Mouse (Mus musculus) midbrain, postnatal 0 days (tissue): ENCODE measurements at regions not wholly inside any gene's neighbourhood (a gene's known extent, or its start where the extent isn't known, plus 50 kb on each side); places are given as distances from the start of the nearest gene placed in this dataset.

Source experiments
- ATAC-seq: fragments of 200-750 bp; cut with Nextera tagmentation; 2 replicates; pipeline ENCODE4 v1.8.0; 2017; ENCODE audit warnings: moderate number of reproducible peaks, mild to moderate bottlenecking, moderate TSS enrichment, moderate library complexity; ENCODE audit not compliant: low FRiP score
- DNase-seq: peaks from one replicate; pipeline ENCODE4 v3.0.0-alpha.2; 2015; ENCODE audit warnings: low spot score
- H3K27ac ChIP-seq: fragments of 300-500 bp; sonication (generic); 2 replicates; pipeline ENCODE4 v1.5.1; 2014; ENCODE audit warnings: low read depth, mild to moderate bottlenecking, low read length, mixed read lengths
- H3K27me3 ChIP-seq: fragments of 300-500 bp; sonication (generic); 2 replicates; pipeline ENCODE4 v1.6.1; 2014; ENCODE audit warnings: low read length, control low read depth, mixed read lengths; ENCODE audit not compliant: insufficient read depth
- H3K36me3 ChIP-seq: fragments of 300-500 bp; sonication (generic); 2 replicates; pipeline ENCODE4 v1.6.1; 2014; ENCODE audit warnings: low read length, control low read depth, mixed read lengths; ENCODE audit not compliant: insufficient read depth
- H3K4me1 ChIP-seq: fragments of 300-500 bp; sonication (generic); 2 replicates; pipeline ENCODE4 v1.6.1; 2014; ENCODE audit warnings: mild to moderate bottlenecking, control low read depth, antibody characterized with exemption, low read length, mixed read lengths; ENCODE audit not compliant: insufficient read depth
- H3K4me2 ChIP-seq: fragments of 300-500 bp; sonication (generic); 2 replicates; pipeline ENCODE4 v1.6.1; 2014; ENCODE audit warnings: low read depth, mild to moderate bottlenecking, low read length, mixed read lengths; ENCODE audit not compliant: poor library complexity, severe bottlenecking
- H3K4me3 ChIP-seq: fragments of 300-500 bp; sonication (generic); 2 replicates; pipeline ENCODE4 v1.5.1; 2014; ENCODE audit warnings: low read depth, mild to moderate bottlenecking, low read length, moderate library complexity
- H3K9ac ChIP-seq: fragments of 300-500 bp; sonication (generic); replicated peaks from 2 replicates; pipeline ENCODE4 v1.6.1; 2014; ENCODE audit warnings: mild to moderate bottlenecking, low read length, moderate library complexity, mixed read lengths; ENCODE audit not compliant: poor library complexity, severe bottlenecking
- H3K9me3 ChIP-seq: fragments of 300-500 bp; sonication (generic); 2 replicates; pipeline ENCODE4 v1.6.1; 2016; ENCODE audit warnings: low read length, control low read depth
- CTCF ChIP-seq: IDR thresholded peaks from 2 replicates; pipeline ENCODE4 v1.5.1; 2016; ENCODE audit warnings: antibody characterized with exemption, mild to moderate bottlenecking
- whole genome bisulfite sequencing: fragments of 180-500 bp; shearing (Covaris S2); extraction: QIAGEN DNeasy Blood & Tissue Kit; methylation state at CpG from one replicate; pipeline ENCODE4 v1.1.7; 2014; 5-methylcytosine and 5-hydroxymethylcytosine counted together

DNA sequence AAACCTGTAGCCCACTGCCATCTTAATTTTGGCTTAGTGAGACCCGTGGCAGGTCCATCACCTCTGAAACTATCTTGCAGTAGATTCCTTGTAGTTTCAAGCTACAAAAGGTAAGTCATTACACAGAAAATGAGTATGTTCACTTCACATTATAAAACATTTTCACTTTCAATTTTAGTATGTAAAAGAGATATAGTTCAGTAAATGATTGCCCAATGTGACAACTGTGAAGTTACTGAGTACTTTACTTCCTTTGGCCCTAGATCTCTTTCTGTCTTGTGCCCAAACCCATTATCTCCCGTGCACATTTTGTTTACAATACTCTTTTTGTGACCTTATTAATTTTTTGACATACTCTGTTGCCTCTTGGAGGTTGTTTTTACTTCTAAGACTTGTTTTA is 335.4 kb upstream of the Pitrm1 start:
- H3K4me1 ChIP-seq: no peaks in the 10 kb centered on the region; the same call in 1 of the 2 replicates
- no peak overlapping the region for H3K4me2 ChIP-seq
- no peaks in the 10 kb centered on the region for H3K9me3 ChIP-seq
- no peak for TF ChIP-seq CTCF
- H3K27ac ChIP-seq: no peak overlapping the region
- H3K9ac ChIP-seq: no peak overlapping the region
- no peak overlapping the region for H3K4me3 ChIP-seq
- no peak for ATAC-seq
- H3K36me3 ChIP-seq: no peaks in the 10 kb centered on the region
- DNase-seq: no peak
- 76% methylated on average over 2 of the region's 2 CpGs for WGBS
- no peaks in the 10 kb centered on the region for H3K27me3 ChIP-seq

DNA sequence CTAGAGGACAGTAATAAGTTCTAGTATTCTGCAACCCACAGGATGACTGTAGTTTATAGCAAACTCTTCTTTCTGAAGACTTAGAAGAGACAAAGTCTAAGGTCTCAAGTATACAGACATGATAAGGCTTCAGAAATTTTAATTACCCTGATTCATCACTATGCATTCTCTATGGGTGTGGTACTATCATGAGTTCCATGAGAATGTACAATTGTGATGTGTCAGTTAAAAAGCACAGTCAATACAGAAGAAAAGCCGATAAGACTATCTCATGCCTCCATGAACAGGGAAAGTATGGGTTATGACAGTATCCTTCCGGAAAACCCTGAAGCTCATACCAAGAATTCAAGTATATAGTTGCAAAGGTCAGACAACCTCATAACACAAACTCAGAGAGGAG is 333.8 kb upstream of the Pitrm1 start:
- Histone ChIP-seq H3K36me3 (no peaks in the 10 kb centered on the region), H3K27me3 (no peaks in the 10 kb centered on the region), H3K4me2 (no peak overlapping the region), H3K4me1 (no peaks in the 10 kb centered on the region; the same call in 1 of the 2 replicates), H3K27ac (no peak overlapping the region), H3K9me3 (no peaks in the 10 kb centered on the region), H3K9ac (no peak overlapping the region), H3K4me3 (no peak overlapping the region)
- ATAC-seq: no peak
- 95% methylated on average over 2 of the region's 2 CpGs for WGBS
- no peak for DNase-seq
- TF ChIP-seq CTCF: no peak

DNA sequence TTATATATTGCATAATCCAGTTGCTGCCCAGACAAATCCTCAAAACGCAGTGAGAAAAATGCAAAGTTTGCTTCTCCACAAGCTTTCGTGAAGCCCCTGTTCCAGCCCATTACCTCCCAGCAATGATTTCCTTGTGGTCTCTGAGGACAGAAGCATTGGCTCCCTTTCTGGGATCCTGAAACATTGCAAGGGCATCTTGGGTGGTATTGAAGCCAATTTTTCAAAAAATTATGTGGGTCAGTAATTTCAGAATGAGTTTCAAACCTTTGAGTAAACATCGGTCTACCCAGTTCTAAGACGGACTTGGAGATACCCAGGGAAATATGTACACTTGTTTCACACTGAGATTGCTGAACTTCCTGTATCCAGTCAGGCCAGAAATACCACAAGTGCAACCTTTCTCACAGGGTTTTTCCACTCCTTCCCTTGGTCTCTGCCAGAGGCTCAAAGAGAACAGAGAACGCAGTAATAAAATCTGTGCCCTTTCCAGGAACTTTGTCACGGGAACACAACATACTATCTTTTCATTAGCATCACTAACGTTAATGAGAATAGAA is 321.8 kb upstream of the Pitrm1 start:
- Histone ChIP-seq H3K27ac (no peak overlapping the region), H3K4me3 (no peak overlapping the region), H3K36me3 (no peaks in the 10 kb centered on the region), H3K9ac (no peak overlapping the region), H3K4me2 (no peak overlapping the region), H3K4me1 (no peaks in the 10 kb centered on the region), H3K27me3 (no peaks in the 10 kb centered on the region), H3K9me3 (no peaks in the 10 kb centered on the region)
- ATAC-seq (no peak), DNase-seq (no peak)
- 86% methylated on average over 7 of the region's 7 CpGs for WGBS
- no peak for TF ChIP-seq CTCF

DNA sequence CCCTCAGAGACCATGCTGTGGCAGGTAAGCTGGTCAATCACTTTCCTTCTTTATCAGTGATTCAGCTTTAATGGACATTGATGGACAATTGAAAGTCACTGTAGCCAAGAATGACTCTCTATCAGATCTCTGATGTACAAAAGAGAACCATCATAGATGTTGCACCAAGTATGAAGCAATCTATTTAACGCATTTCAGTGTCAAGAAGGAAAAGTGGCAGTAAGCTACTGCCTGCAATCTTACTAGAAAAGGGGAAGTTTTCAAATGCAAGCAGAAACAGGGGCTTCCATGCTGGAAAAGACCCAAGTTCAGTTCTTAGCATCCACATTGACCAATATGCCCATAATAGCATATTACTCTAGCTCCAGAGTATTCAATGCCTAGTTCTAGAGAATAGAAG is 319.7 kb upstream of the Pitrm1 start:
- DNase-seq (no peak), ATAC-seq (no peak)
- Histone ChIP-seq H3K4me1 (no peaks in the 10 kb centered on the region), H3K9me3 (no peaks in the 10 kb centered on the region), H3K4me2 (no peak overlapping the region), H3K4me3 (no peak overlapping the region), H3K27ac (no peak overlapping the region), H3K36me3 (no peaks in the 10 kb centered on the region), H3K9ac (no peak overlapping the region), H3K27me3 (no peaks in the 10 kb centered on the region)
- 90% methylated on average over 1 of the region's 1 CpGs for WGBS
- TF ChIP-seq CTCF: no peak

DNA sequence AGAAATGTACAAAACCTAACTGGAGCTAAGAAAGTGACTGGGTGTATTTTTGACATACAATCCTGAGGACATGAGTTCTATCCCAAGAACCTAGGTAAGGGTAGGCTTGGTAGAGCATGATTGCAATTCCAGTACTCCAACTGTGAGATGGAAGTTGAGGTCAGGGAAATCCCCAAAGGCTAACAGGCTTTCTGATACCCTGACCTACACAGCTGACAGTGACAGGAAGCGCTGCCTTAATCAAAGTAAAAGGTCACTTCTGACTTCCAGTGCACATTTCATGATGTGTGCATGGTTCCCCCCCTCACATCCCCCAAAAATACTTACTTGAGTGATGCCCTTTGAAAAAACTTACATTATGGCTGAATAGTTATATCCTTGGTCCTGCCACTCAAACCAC is 312.6 kb upstream of the Pitrm1 start:
- Histone ChIP-seq H3K27ac (no peak overlapping the region), H3K36me3 (no peaks in the 10 kb centered on the region), H3K9me3 (no peaks in the 10 kb centered on the region), H3K9ac (no peak overlapping the region), H3K4me3 (no peak overlapping the region), H3K4me2 (no peak overlapping the region), H3K27me3 (no peaks in the 10 kb centered on the region), H3K4me1 (no peaks in the 10 kb centered on the region)
- TF ChIP-seq CTCF: no peak
- no peak for DNase-seq
- 96% methylated on average over 1 of the region's 1 CpGs for WGBS
- no peak for ATAC-seq

DNA sequence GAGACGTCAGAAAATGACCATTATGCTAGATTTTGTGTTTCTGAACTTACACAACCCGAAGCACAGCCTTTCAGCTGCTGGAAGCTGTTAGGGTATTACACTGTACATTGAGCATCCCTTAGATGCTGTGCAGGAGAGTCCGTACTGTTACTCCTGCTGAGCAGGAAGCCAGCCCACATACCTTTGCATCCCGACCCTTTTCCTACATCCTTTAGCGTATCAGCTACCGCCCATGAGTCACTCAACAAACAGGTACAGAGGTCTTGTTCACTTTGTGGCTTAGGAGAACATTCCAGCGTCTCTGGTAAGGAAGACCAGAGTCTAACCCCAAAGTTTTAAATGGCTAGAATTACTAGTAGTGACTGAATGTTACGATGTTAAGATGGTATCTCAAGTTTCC is 311.4 kb upstream of the Pitrm1 start:
- ATAC-seq (no peak), DNase-seq (no peak)
- H3K9me3 ChIP-seq: no peaks in the 10 kb centered on the region
- TF ChIP-seq CTCF: no peak
- no peaks in the 10 kb centered on the region for H3K4me1 ChIP-seq
- no peak overlapping the region for H3K27ac ChIP-seq
- no peaks in the 10 kb centered on the region for H3K36me3 ChIP-seq
- H3K4me3 ChIP-seq: no peak overlapping the region
- WGBS: 87% methylated on average over 8 of the region's 8 CpGs
- H3K4me2 ChIP-seq: no peak overlapping the region
- H3K9ac ChIP-seq: no peak overlapping the region
- no peaks in the 10 kb centered on the region for H3K27me3 ChIP-seq
